Mouse (Mus musculus): ENCODE results near the gene Tasp1. TPM values are rescaled to one million over a fixed set of nuclear protein-coding genes. Genes with fewer than 3 reads are reported as not detected.

The Tasp1 gene
- total RNA-seq (2021): 10 to 100 TPM; 35.8 to 41.4 TPM
- long read RNA-seq, experiment 1, transcript Tasp1-201 (14 exons, 2,480 nt): major isoform, 17 of 58 reads
- long read RNA-seq, experiment 1, transcript Tasp1-203 (14 exons, 2,258 nt): minor isoform, 9 of 58 reads
- long read RNA-seq, experiment 1, partial matches to known transcripts: 15 of 58 reads
- long read RNA-seq, experiment 1, other reads (novel, unspliced or antisense): 16 of 58 reads
- long read RNA-seq, experiment 2, transcript Tasp1-201 (14 exons, 2,480 nt): major isoform, 11 of 34 reads
- long read RNA-seq, experiment 2, partial matches to known transcripts: 9 of 34 reads
- long read RNA-seq, experiment 2, other reads (novel, unspliced or antisense): 8 of 34 reads

DNA sequence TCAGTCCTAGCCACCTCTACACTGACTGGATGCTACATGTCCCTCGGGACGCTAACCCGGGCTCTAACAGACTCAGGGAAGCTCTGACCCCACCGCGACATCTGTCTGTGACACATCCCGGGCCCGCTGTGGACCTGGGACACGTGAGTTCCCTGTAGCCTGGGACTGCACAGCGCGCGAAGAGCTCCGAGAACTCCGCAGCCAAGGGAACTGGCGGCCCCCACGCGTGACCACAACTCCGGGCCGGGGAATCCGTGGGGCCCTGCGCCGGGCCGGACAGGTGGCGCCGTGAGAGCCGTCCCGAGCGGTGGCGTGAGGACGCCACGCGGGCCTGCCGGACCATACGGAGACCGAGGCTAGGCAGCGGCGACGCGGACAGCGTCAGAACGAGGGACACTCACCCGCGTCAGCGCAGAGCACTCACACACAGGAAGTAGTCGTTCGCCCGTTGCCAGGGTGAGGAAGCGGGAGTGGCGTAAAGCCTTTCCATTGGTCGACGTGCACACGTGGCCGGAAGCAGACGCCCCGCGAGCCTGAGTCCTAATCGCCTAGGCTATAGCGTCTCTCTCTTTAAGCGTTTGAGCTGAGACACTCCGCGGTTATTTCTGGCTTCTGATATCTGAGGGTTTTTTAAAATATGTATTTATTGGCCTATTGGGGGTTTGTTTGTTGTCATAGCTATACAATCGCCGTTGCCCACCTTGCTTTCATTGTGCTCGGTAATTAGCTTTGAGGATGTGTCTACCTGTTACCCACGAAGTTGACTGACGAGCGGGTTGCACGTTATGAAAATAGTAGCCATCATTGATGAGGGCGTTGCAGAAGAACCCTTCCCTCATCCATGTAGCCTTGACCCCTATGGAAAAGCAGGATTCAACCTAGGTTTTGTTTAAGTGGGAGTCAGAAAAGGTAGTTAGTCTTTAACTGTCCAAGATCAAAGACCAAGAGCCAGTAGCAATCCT, at the start of gene Tasp1:
Tasp1 (minus strand) TSS at position 453 of the 962 bp plus-strand sequence.
- TF ChIP-seq CTCF (IDR thresholded peaks at IDR 0.05): no peak
- Histone ChIP-seq H3K4me3 (peak within 1 kb of the TSS; percentile 94), H3K27ac (peak within 1 kb of the TSS; percentile 94)
- peak; percentile 90 to 94 for DNase-seq (ENCODE audit: extremely low spot score in 1 of 2, low spot score in 2 of 2)
- intact Hi-C loops (cut with DNase I): loop anchor here (5.0 to 10.0 kb wide), 2 partner anchors 106 to 328 kb away; partner anchors contain the start of genes Esf1, Macrod2 and Ndufaf5

DNA sequence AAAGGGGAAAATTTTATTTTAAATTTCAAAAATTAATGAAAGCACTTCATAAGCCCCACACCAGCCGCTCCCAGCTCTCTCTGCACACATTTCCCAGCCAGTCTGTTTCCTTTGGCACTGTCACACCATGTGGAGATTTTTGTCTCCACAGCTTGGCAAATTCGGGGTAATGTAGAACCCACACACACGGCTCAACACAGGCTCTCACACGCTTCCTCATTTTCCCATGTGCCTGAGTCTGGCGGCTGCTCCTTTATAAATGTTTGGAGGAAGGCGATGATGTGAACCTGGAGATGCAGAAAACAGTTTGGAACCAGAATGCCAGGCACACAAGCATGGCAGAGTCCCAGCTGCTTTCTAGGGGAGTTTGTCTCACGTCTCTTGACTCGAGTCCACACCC, 47.2 kb upstream of the Tasp1 start:
- no peak; the same call in 1 of the 2 replicates for TF ChIP-seq CTCF (IDR thresholded peaks at IDR 0.05)
- no peak for DNase-seq (ENCODE audit: extremely low spot score in 1 of 2, low spot score in 2 of 2)
- intact Hi-C loops (cut with DNase I): no loop called here
- Histone ChIP-seq H3K4me3 (no peak overlapping the region), H3K27ac (no peak overlapping the region)

DNA sequence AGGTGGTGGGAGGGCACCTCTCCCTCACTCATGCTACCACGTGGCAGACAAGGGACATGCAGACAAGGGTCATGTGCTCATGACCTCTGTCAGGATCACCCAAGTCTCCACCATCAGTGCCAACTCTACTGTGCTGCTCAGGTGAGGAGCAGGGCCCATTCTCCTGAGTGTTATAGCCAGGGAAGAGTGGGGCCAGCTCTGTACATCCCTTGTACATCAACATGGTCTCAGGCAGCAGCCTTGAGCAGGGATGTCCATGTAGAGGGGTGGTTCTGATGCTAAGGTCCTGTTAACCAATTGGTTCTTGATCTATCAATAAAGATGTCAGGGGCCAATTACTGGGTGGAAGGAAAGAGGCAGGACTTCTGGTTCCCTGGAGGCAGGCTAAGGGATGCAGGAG, 42.3 kb upstream of the Tasp1 start:
- intact Hi-C loops (cut with DNase I): no loop called here
- Histone ChIP-seq H3K27ac (no peak overlapping the region), H3K4me3 (no peak overlapping the region)
- DNase-seq (ENCODE audit: extremely low spot score in 1 of 2, low spot score in 2 of 2): no peak
- no peak for TF ChIP-seq CTCF (IDR thresholded peaks at IDR 0.05)

DNA sequence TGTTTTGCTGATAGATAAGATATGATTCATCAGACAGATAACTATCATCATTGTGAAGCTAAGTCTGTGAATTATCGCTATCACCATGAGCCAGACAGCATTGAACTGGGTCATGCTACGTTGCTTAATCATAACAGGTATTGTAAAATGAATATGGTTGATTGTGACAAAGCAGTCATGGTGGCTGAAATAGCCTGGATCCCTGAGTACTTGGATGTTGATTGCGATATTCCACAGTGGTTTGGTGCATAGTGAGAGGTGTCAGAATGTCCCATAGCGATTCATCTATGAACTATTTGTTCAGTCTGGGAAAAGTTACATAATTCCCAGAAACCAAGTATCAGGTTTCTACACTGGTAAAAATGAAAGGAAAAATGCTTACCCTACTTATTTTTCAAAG, 41.0 kb upstream of the Tasp1 start:
- intact Hi-C loops (cut with DNase I): no loop called here
- TF ChIP-seq CTCF (IDR thresholded peaks at IDR 0.05): no peak
- H3K4me3 ChIP-seq: no peak overlapping the region
- DNase-seq (ENCODE audit: extremely low spot score in 1 of 2, low spot score in 2 of 2): no peak
- no peak overlapping the region for H3K27ac ChIP-seq

DNA sequence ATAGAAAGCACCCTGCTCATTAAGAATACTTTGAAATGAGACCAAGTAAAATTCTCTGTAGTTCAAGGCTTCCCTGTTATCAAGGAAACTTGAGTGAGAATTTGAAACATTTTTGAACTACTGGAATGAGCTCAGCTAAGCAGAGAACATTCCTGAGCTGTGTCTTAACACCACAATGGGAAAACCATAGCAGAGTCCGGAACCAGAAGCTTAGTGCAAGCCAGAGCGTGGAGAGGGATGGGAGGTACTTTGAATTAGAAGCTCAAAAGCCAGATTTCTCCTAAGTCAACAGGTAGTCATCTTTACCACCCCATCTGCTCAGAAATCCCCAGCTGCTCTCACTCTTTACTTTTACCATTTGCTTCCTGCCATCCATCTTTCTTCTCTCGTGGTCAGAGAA, 38.3 kb upstream of the Tasp1 start:
- TF ChIP-seq CTCF (IDR thresholded peaks at IDR 0.05): no peak
- Histone ChIP-seq H3K4me3 (no peak overlapping the region), H3K27ac (no peak overlapping the region)
- no peak for DNase-seq (ENCODE audit: extremely low spot score in 1 of 2, low spot score in 2 of 2)
- intact Hi-C loops (cut with DNase I): no loop called here

DNA sequence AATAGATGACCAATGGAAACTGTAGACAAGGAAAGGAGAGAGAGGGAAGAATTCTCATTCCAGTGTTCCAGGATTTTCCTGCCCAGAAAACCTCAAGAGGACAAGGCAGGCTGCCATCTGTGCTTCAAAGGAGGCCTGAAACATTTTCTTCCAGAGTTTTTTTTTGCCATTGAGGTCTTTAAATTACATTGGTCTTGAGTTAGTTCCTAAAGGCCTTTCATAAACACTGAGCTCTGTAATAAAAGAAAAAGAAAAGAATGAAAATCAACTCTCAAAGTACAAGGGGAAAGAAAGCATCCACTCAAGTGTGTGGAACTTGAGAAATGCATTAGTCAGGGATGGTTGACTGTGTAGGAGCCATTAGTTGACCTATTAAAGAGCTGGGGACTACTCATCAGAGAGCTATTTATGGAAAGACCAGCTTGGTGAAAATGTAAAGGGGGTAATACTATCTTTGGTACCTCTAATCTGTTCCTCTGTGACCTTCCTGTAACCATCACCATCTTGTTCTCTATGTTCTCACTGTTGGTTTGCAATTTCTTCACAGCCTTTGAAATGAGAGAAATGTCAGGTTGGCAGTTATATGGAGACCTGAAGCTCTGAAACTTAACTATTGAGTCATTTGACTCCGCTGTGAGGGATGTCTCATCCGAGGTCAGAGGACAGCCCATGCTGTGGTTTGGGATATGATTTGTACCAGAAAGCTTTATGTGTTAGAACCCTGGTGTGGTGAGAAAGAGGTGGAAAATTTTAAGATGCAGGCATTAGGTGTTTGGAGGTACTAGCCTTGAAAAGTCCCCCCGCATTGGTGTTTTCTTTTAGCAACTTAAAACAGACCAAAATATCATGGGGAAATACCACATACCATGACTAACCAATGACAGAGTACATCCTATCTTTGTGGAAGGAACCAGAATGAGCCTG, 34.2 kb upstream of the Tasp1 start:
- no peak for TF ChIP-seq CTCF (IDR thresholded peaks at IDR 0.05)
- H3K4me3 ChIP-seq: no peak overlapping the region
- DNase-seq (ENCODE audit: extremely low spot score in 1 of 2, low spot score in 2 of 2): no peak
- H3K27ac ChIP-seq: no peak overlapping the region
- intact Hi-C loops (cut with DNase I): no loop called here

DNA sequence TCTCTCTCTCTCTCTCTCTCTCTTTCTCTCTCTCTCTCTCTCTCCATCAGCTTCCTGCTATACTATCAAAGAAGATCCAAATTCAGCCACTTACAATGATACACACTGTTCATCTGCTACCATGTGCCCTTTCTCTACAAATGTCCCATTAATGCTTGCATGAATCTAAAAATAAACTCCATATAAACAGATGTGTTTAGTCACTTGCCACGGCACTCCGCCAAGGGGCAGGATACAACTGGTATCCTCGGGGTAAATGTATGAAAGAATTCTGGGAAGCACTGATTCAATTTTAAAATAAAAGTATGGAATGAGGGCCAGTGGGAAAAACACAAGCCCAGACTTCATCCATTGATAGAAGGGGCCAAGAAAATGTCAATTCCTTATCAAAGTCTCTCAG, 33.4 kb upstream of the Tasp1 start:
- no peak for TF ChIP-seq CTCF (IDR thresholded peaks at IDR 0.05)
- Histone ChIP-seq H3K4me3 (no peak overlapping the region), H3K27ac (no peak overlapping the region)
- DNase-seq (ENCODE audit: extremely low spot score in 1 of 2, low spot score in 2 of 2): no peak
- intact Hi-C loops (cut with DNase I): no loop called here

DNA sequence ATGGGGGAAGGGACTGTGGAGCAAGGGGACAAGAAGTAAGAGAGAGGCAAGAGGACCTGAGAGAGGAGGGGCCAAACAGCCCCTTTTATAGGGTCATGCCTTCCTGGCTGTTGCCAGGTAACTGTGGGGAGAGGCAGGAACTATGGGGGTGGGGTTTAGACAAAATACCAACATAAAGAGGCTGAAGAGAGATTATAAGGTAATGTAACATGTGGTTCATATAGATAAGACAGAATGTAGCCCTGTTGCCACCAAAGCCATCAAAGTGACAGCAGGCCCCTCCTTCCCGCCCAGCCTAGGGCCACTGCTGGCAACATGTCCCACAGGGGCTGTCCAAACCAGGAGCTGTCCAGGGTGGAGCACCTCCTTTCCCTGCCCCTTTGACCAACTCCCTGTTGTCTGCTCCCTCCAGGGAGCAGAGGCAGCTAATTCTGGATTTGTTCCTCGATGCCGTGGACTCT, 30.6 kb upstream of the Tasp1 start:
- TF ChIP-seq CTCF (IDR thresholded peaks at IDR 0.05): no peak
- intact Hi-C loops (cut with DNase I): no loop called here

DNA sequence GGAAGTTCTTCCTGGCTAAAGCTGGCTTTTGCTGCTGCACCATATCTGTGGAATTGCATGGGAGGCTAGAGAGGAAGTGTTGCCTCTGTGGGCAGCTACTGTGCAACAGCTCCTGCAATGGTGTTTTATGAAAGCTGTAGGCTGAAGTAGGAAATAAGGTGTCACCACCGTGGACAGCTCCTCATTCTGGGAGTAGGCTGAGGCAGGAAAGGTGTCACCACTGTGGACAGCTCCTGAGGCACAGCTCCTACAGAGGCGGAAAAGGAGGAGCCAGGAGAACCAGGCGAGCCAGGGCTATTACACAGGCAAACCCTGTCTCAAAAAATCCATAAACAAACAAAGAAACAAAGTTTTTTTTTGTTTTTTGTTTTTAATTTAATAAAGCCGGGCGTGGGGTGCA, 29.4 kb upstream of the Tasp1 start:
- TF ChIP-seq CTCF (IDR thresholded peaks at IDR 0.05): no peak
- Histone ChIP-seq H3K27ac (no peak overlapping the region), H3K4me3 (no peak overlapping the region)
- DNase-seq (ENCODE audit: extremely low spot score in 1 of 2, low spot score in 2 of 2): no peak
- intact Hi-C loops (cut with DNase I): no loop called here

More for the DNA sequence above, 30.6 kb upstream of the Tasp1 start:
- Histone ChIP-seq H3K27ac (no peak overlapping the region), H3K4me3 (no peak overlapping the region)
- DNase-seq (ENCODE audit: extremely low spot score in 1 of 2, low spot score in 2 of 2): no peak

DNA sequence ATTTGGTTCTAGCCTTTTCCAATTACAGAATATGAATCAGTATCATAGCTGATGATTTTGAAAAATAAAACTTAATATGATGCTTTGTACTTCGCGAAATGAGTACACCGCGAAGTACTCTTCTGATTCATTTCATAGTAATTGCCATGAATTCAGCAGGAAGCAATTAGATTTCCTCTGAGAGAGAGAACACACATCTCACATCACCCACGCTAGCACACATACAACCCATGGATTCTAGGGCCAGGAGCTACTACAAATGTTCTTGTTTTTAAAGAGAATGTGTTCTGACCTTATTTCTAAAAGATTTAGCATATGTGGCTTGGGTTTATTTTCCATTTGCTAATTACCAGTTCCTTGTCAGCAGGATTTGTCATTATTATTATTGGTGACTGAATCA, 26.8 kb upstream of the Tasp1 start:
- DNase-seq (ENCODE audit: extremely low spot score in 1 of 2, low spot score in 2 of 2): no peak
- Histone ChIP-seq H3K4me3 (no peak overlapping the region), H3K27ac (no peak overlapping the region)
- intact Hi-C loops (cut with DNase I): no loop called here
- no peak for TF ChIP-seq CTCF (IDR thresholded peaks at IDR 0.05)

DNA sequence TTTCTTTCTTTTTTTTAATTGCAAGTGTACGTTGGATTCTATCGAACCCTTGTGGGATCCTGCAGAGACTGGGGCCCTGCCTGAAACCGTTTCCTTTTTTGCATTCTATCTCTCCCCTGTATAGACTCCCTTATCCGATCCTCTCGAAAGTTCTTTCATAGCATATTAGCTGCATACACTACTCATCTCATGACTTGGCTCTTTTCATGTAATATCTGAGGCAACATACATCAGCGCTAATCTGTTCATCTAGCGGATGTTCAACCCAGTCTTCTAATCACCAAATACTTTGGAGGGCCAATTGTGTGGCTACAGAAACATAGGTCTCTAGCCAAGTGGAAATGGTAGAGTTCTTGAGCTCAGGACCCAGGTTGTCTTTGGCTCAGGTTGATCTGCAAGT, 17.6 kb upstream of the Tasp1 start:
- TF ChIP-seq CTCF (IDR thresholded peaks at IDR 0.05): no peak
- intact Hi-C loops (cut with DNase I): no loop called here
- Histone ChIP-seq H3K27ac (no peak overlapping the region), H3K4me3 (no peak overlapping the region)
- no peak for DNase-seq (ENCODE audit: extremely low spot score in 1 of 2, low spot score in 2 of 2)
